Mouse (Mus musculus) activated CD4-positive, CD25-positive, alpha-beta regulatory T cell, adult 4 months (primary cell): ENCODE data around the gene Fam187b. TPM values are rescaled to one million over a fixed set of nuclear protein-coding genes. Genes with fewer than 3 reads are reported as not detected.
A peak's percentile ranks its signal among the peaks of the same experiment; 100 is the strongest.

ENCODE experiments used
- ATAC-seq: one replicate; pipeline ENCODE4 v1.8.0; 2017
- polyA plus RNA-seq, 2 experiments: library from polyadenylated mRNA; unstranded; fragments of 100-300 nt; shearing (Covaris generic); gene quantifications; one replicate each; pipeline ENCODE4 v1.2.1; 2017

The Fam187b gene
- polyA plus RNA-seq, 2 experiments from 2014 or later: 0.55 to 0.86 TPM

DNA sequence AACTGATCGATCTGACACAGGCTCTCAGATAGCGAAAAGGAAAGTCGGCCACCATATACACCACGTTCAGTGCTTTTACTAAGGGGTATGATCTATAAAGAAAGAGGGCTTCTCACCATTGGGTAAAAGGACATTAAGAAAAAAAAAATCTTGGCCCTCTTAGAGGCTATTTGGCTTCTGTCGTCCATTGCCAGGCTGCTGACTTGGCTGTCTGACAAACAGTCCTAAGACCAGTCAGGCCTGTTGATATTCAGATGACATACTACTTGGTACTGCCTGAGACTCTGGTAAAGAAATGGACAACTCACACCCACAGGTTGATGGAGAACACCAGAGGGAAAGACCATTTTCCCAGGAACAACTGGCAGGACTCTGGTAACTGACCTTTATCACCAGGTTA is 39.4 kb downstream of the Fam187b start:
- no peak for ATAC-seq

DNA sequence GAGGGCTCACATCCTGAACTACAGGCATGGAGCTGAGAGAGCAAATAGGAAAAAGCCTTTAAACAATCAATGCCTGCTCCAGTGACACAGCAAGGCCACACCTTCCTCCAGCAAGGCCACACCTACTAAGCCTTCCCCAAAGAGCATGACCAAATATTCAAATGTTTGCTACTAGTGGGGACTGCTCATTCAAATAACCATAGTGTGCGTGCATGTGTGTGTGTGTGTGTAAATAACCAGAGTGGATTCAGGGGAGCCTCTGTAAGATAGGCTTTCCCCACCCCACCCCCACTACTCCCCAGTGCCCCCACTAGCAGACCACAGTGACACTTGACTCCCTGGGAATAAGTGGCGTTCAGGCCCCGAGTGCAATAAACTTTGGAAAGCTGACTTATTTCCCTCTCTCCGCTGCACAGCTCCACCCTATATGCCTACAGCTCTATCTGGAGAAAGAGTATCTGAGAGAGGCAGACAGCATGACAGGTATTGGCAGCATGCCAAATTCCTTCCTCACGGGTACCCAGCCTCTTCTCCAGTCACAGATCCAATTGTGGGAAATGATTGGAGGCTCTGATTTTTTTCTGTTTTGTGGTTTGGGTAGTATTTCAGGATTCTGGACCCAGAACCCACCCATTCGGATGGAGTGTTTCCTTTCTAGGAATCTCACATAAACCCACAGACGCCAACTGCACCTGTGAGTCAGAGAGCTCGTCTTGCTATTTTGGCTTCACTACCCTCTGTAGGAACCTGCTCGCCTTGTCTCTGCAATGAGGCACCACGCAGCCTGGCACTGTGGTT is 43.7 kb downstream of the Fam187b start:
- ATAC-seq: no peak

DNA sequence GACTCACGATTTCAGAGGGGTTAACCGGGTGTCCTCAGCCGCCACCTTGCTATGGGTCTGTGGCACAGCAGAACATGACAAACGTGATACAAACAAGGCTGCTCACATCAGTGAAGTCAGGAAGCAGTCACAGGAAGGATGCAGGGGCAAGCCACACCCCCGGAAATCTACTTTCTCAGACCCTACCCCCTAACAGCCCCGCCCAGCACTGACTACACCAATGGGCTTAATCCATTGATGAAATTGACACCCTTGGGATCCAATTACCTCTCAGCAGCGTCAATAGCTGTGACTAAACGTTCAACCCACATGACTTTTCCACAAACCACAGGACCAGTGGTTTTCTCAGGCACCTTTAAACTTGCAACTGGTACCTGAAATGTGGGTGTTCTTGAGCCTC is 55.0 kb downstream of the Fam187b start:
- ATAC-seq: peak; percentile 6

DNA sequence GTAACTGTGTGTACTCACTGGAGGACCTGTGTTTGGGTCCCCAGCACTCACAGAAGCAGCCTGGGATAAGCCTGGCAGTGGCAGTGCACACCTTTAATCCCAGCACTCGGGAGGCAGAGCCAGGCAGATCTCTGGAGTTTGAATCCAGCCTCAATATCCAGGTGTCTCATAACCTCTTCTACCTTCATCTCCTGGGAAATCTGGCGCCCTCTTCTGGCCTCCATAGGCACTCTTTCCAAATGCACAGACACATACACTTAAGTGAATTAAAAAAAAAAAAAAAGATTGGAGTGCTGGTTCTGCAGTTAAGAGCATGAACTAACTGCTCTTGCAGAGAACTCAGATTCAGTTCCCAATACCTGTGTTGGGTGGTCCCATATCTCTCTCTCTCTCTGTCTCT is 57.1 kb downstream of the Fam187b start:
- no peak for ATAC-seq

DNA sequence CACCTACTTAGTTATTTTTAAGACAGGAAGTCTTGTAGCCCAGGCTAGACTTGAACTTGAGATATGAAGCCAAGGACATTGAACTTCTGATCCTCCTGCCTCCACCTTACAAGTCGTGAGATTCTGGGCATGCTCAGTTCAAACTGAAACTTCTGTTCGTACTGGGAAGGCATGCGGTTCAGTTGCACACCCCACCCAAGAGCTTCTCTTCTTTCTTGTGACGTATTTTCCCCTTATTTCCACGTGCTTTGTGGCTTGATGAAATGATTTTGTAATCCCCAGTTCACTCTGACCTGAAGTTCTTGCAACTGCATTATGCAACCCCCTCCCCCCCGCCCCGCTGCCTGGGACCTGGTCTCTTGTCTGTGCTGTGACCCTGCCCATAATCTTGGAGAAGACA is 58.1 kb downstream of the Fam187b start:
- ATAC-seq: no peak

DNA sequence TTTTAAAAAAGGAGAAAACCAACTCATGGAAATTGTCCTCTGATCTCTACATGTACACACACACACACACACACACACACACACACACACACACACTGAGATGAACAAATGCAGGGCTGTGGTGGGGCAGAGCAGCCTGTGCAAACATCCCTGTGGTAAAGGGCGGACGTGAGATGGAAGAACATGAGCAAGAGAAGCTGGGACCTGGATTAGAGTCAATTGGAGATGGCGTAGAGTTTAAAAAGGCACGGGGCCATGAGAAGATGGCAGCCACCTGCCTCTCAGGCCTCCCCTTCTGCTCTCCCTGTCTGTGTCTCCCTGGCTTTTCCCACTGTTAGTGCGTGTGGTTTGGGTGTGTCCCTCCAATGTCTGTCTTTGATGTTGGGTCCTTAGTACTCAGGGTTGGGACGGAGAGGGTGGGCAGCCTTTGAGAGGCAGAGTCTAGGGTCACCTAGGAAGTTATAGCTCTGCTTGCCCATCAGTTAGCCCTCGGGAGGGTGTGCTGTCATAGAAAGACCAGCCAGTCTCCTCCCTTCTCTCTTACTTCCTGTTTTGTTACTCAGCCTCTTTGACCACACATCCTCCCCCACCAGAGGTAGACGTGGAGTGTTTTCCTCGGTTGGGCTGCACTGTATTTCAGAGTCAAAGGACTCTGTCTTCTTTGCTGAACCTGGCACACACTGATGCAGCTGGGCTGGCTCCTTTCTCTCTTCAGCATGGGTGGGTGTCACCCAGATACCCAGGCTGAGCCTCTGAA is 60.0 kb downstream of the Fam187b start:
- ATAC-seq: peak; percentile 77

DNA sequence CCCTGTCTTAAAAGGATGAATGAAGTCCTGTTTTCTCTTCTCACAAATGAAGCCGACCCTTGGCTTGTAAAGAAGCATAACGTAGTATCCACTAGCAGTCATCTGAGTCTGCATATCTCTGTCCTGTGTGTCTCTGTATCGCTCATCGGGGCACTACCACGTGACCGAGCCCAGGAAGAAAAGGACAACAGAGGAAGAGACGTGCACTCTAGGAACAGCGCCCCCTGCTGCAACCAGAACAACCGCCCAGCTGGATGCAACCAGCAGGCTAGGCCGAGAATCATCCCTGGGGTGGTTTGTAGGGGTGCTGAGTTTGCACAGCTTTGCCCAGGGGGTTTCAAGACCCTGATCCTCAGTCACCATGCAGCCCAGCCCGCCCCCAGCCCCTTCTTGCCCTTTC is 61.2 kb downstream of the Fam187b start:
- peak; percentile 14 for ATAC-seq

DNA sequence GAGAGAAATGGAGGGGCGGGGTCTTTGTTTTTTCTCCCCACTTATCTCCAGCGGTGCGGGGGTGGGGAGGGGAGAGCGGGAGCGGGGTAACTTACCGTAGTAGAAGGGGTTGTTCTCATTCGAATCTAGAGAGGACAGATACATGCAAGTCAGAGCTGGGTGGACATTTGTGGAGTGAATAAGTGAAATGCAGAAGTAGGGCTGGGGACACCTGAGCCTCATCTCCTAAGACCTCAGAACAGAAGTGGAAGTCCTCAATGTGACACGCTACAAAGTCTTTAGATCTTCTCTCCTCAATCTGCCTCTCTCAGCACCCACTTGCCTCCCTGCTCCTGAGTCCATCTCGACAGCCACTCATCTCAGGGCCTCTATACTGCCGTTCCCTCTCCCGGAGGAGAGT is 61.7 kb downstream of the Fam187b start:
- no peak for ATAC-seq

DNA sequence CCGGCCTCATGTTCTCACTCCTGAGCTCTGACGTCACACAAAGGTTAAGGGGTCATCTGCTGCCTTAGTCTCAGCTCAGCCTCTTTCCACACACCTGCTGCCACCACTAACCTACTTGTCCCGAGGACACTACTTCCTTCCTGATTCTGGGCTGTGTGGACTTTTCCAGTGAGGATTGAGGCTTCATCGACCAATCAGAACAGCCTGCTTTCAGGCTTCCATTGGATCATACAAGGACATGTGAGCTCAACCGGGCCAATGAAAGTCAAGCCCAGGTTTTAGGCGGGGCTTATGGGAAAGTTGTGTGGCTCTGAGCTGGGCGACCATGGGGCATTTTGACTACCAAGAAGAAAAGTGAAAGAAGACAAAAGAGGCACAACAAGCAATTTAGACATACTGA is 63.3 kb downstream of the Fam187b start:
- ATAC-seq: peak; percentile 5

DNA sequence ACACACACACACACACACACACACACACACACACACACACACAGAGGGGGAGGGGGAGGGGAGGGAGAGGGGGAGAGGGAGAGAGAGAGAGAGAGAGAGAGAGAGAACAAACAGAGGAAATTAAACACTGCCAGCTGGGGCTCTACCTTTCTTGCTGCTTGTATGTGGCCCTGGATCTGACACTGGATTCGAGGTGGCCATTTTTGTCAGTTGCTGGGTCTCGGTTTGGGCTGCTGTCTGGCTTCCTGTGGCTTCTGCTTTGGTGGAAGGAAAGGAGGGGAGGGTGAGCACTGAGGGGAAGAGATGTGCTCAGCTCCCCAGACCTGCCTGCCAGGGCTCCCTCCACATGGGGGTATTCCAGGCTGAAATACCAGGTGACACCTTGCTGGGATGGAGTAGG is 64.1 kb downstream of the Fam187b start:
- ATAC-seq: peak; percentile 22

DNA sequence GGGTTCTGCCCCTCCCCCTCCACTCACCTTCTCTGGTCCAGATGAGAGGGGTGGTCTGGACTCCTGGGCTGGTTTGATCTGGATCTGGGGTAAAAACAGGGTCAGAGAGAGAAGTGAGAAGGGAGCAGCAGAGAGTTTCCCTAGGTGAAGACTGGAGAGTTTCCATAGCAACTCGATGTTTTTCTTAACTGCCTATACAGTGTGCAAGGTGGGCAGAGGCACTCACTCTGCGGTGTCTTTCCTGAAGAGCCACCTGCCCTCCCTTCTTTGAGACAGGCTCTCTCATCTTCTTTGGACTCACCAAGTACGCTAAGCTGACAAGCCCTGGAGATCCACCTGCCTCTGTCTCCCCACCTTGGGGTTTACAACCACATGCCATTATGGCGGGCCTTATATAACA is 65.4 kb downstream of the Fam187b start:
- ATAC-seq: no peak

Other genes with a start within 250 kb of the Fam187b start
- gene Tmem147, start 244.2 kb upstream of the Fam187b start, polyA plus RNA-seq: 10 to 100 TPM; 46.6 to 48.1 TPM
- gene Gapdhs, start 230.1 kb upstream of the Fam187b start, polyA plus RNA-seq: not detected
- under 1 TPM in 1 of 2 experiments, not detected in 1; 0.69 TPM for gene Sbsn, start 222.3 kb upstream of the Fam187b start, polyA plus RNA-seq
- gene Dmkn, start 210.0 kb upstream of the Fam187b start, polyA plus RNA-seq: under 1 TPM in 1 of 2 experiments, not detected in 1; 0.17 TPM
- not detected for gene Krtdap, start 185.9 kb upstream of the Fam187b start, polyA plus RNA-seq
- under 1 TPM; 0.22 to 0.68 TPM for gene Ffar2, start 150.0 kb upstream of the Fam187b start, polyA plus RNA-seq
- not detected for gene Ffar3, start 117.6 kb upstream of the Fam187b start, polyA plus RNA-seq
- under 1 TPM; 0.19 to 0.28 TPM for gene Ffar1, start 112.2 kb upstream of the Fam187b start, polyA plus RNA-seq
- 1 to 10 TPM; 4.5 to 9.3 TPM for gene Cd22, start 93.4 kb upstream of the Fam187b start, polyA plus RNA-seq
- not detected for gene Mag, start 58.9 kb upstream of the Fam187b start, polyA plus RNA-seq
- not detected for gene Hamp2, start 49.1 kb upstream of the Fam187b start, polyA plus RNA-seq
- gene Hamp, start 29.8 kb upstream of the Fam187b start, polyA plus RNA-seq: not detected
- gene Usf2, start 17.0 kb upstream of the Fam187b start, polyA plus RNA-seq: 10 to 100 TPM; 11.9 to 14.2 TPM
- 1 to 10 TPM; 1.6 to 2.6 TPM for gene Lsr, start 326 bp upstream of the Fam187b start, polyA plus RNA-seq
- 1,000 to 10,000 TPM; 2,132 to 2,220 TPM for gene Fxyd5, start 68.7 kb downstream of the Fam187b start, polyA plus RNA-seq
- not detected for gene Fxyd7, start 77.7 kb downstream of the Fam187b start, polyA plus RNA-seq
- not detected for gene Fxyd1, start 83.4 kb downstream of the Fam187b start, polyA plus RNA-seq
- gene Lgi4, start 85.6 kb downstream of the Fam187b start, polyA plus RNA-seq: under 1 TPM in 1 of 2 experiments, not detected in 1; 0.19 TPM
- not detected for gene Fxyd3, start 102.9 kb downstream of the Fam187b start, polyA plus RNA-seq
- gene Hpn, start 141.5 kb downstream of the Fam187b start, polyA plus RNA-seq: 1 to 10 TPM; 4.3 to 5.6 TPM
- gene Scn1b, start 153.2 kb downstream of the Fam187b start, polyA plus RNA-seq: not detected
- gene Gramd1a, start 182.1 kb downstream of the Fam187b start, polyA plus RNA-seq: 100 to 1,000 TPM in 1 of 2 experiments, 10 to 100 TPM in 1; 81.1 to 115 TPM